Mouse (Mus musculus) liver, embryonic 13.5 days (tissue): ENCODE results near the gene Eml1. TPM values are rescaled to one million over a fixed set of nuclear protein-coding genes. Genes with fewer than 3 reads are reported as not detected.
A peak's percentile ranks its signal among the peaks of the same experiment; 100 is the strongest.

Experiments used
- ATAC-seq: fragments of 200-750 bp; cut with Nextera tagmentation; 2 replicates; pipeline ENCODE4 v1.8.0; 2017; ENCODE audit warnings: low read depth, mild to moderate bottlenecking, moderate number of reproducible peaks, moderate library complexity
- DNase-seq: peaks from one replicate; pipeline ENCODE4 v3.0.0; 2022
- H3K27ac ChIP-seq: fragments of 300-500 bp; sonication (generic); 2 replicates; pipeline ENCODE4 v1.5.1; 2015; ENCODE audit warnings: moderate library complexity, mild to moderate bottlenecking, inconsistent platforms
- H3K27me3 ChIP-seq: fragments of 300-500 bp; sonication (generic); 2 replicates; pipeline ENCODE4 v1.6.1; 2015; ENCODE audit warnings: mild to moderate bottlenecking, inconsistent platforms
- H3K36me3 ChIP-seq: fragments of 300-500 bp; sonication (generic); 2 replicates; pipeline ENCODE4 v1.6.1; 2015; ENCODE audit warnings: mild to moderate bottlenecking, inconsistent platforms
- H3K4me1 ChIP-seq: fragments of 300-500 bp; sonication (generic); replicated peaks from 2 replicates; pipeline ENCODE4 v1.6.1; 2015; ENCODE audit warnings: inconsistent platforms
- H3K4me2 ChIP-seq: fragments of 300-500 bp; sonication (generic); 2 replicates; pipeline ENCODE4 v1.6.1; 2015; ENCODE audit warnings: inconsistent platforms, mild to moderate bottlenecking, moderate library complexity
- H3K4me3 ChIP-seq: fragments of 300-500 bp; sonication (generic); replicated peaks from 2 replicates; pipeline ENCODE4 v1.5.1; 2015; ENCODE audit warnings: mild to moderate bottlenecking, inconsistent platforms
- H3K9ac ChIP-seq: fragments of 300-500 bp; sonication (generic); 2 replicates; pipeline ENCODE4 v1.6.1; 2015; ENCODE audit warnings: mild to moderate bottlenecking, inconsistent platforms
- H3K9me3 ChIP-seq: fragments of 300-500 bp; sonication (generic); replicated peaks from 2 replicates; pipeline ENCODE4 v1.6.1; 2016; ENCODE audit warnings: inconsistent platforms
- WGBS: fragments of 180-500 bp; shearing (Covaris S2); methylation state at CpG from one replicate; pipeline ENCODE4 v1.1.7; 2015; ENCODE audit not compliant: insufficient replicate concordance; 5-methylcytosine and 5-hydroxymethylcytosine counted together
- polyA plus RNA-seq: library from polyadenylated mRNA; unstranded; fragments of >200 nt; fragmentation: Nextera tagmentation; extraction: Ambion mirVana; gene quantifications from 2 replicates; pipeline ENCODE4 v1.2.1, GENCODE M21; 2015

The Eml1 gene
- polyA plus RNA-seq, 1 experiment from 2014 or later = 5.5 TPM

GRCm38 (mm10) chr12:108374689-108375088 is 3.9 kb downstream of the Eml1 start:
- DNase-seq = no peak
- no peak overlapping the region for H3K9ac ChIP-seq
- no peak overlapping the region for H3K4me2 ChIP-seq
- peaks cover 12% of the 10 kb centered on the region for H3K4me1 ChIP-seq
- no peaks in the 10 kb centered on the region for H3K9me3 ChIP-seq
- no peak for ATAC-seq
- H3K4me3 ChIP-seq = no peak overlapping the region
- no peaks in the 10 kb centered on the region for H3K36me3 ChIP-seq
- H3K27ac ChIP-seq = no peak overlapping the region
- no peaks in the 10 kb centered on the region for H3K27me3 ChIP-seq
- 67% methylated on average over 8 of the region's 8 CpGs for WGBS

- no peak for ATAC-seq
- Histone ChIP-seq H3K4me3 (no peak overlapping the region), H3K9me3 (no peaks in the 10 kb centered on the region), H3K4me2 (no peak overlapping the region), H3K9ac (no peak overlapping the region), H3K27ac (no peak overlapping the region), H3K4me1 (no peaks in the 10 kb centered on the region), H3K27me3 (no peaks in the 10 kb centered on the region), H3K36me3 (no peaks in the 10 kb centered on the region)
- no peak for DNase-seq
- WGBS = 77% methylated on average over 13 of the region's 13 CpGs
Observed at GRCm38 (mm10) chr12:108378379-108379133, 7.8 kb downstream of the Eml1 start.

- Histone ChIP-seq H3K27me3 (no peaks in the 10 kb centered on the region), H3K4me1 (no peaks in the 10 kb centered on the region), H3K9ac (no peak overlapping the region), H3K36me3 (no peaks in the 10 kb centered on the region), H3K4me2 (no peak overlapping the region), H3K4me3 (no peak overlapping the region), H3K9me3 (no peaks in the 10 kb centered on the region), H3K27ac (no peak overlapping the region)
- DNase-seq (no peak), ATAC-seq (no peak)
- WGBS = 73% methylated on average over 13 of the region's 13 CpGs
Observed at GRCm38 (mm10) chr12:108386476-108387232, 15.9 kb downstream of the Eml1 start.

GRCm38 (mm10) chr12:108389718-108390117 is 19.0 kb downstream of the Eml1 start:
- Histone ChIP-seq H3K27ac (no peak overlapping the region), H3K27me3 (no peaks in the 10 kb centered on the region), H3K36me3 (no peaks in the 10 kb centered on the region), H3K4me2 (no peak overlapping the region), H3K4me3 (no peak overlapping the region), H3K9ac (no peak overlapping the region), H3K4me1 (0 out of 2 replicates have a peak, but pooled peaks cover 4% of the 10 kb centered on the region), H3K9me3 (no peaks in the 10 kb centered on the region)
- no peak for ATAC-seq
- no peak for DNase-seq
- 48% methylated on average over 3 of the region's 3 CpGs for WGBS

GRCm38 (mm10) chr12:108392254-108393044 is 21.7 kb downstream of the Eml1 start:
- Histone ChIP-seq H3K4me2 (no peak overlapping the region), H3K27ac (no peak overlapping the region), H3K27me3 (no peaks in the 10 kb centered on the region), H3K4me1 (0 out of 2 replicates have a peak, but pooled peaks cover 4% of the 10 kb centered on the region), H3K9me3 (no peaks in the 10 kb centered on the region), H3K36me3 (no peaks in the 10 kb centered on the region), H3K9ac (no peak overlapping the region), H3K4me3 (no peak overlapping the region)
- DNase-seq (no peak), ATAC-seq (no peak)
- WGBS = 56% methylated on average over 12 of the region's 12 CpGs

GRCm38 (mm10) chr12:108393082-108393481 is 22.3 kb downstream of the Eml1 start:
- H3K27ac ChIP-seq = no peak overlapping the region
- DNase-seq = no peak
- H3K4me1 ChIP-seq = 0 out of 2 replicates have a peak, but pooled peaks cover 4% of the 10 kb centered on the region
- H3K9me3 ChIP-seq = no peaks in the 10 kb centered on the region
- WGBS = 75% methylated on average over 4 of the region's 4 CpGs
- no peak for ATAC-seq
- no peaks in the 10 kb centered on the region for H3K27me3 ChIP-seq
- H3K36me3 ChIP-seq = no peaks in the 10 kb centered on the region
- no peak overlapping the region for H3K4me3 ChIP-seq
- no peak overlapping the region for H3K4me2 ChIP-seq
- H3K9ac ChIP-seq = no peak overlapping the region

- H3K9me3 ChIP-seq = no peaks in the 10 kb centered on the region
- no peak overlapping the region for H3K9ac ChIP-seq
- no peaks in the 10 kb centered on the region for H3K36me3 ChIP-seq
- DNase-seq = no peak
- H3K27ac ChIP-seq = no peak overlapping the region
- peak; percentile 48; the same call in 1 of the 2 replicates for ATAC-seq
- H3K27me3 ChIP-seq = no peaks in the 10 kb centered on the region
- no peak overlapping the region for H3K4me2 ChIP-seq
- no peak overlapping the region for H3K4me3 ChIP-seq
- 54% methylated on average over 4 of the region's 4 CpGs for WGBS
- H3K4me1 ChIP-seq = 0 out of 2 replicates have a peak, but pooled peaks cover 4% of the 10 kb centered on the region
Observed at GRCm38 (mm10) chr12:108393637-108394036, 22.9 kb downstream of the Eml1 start.

- no peaks in the 10 kb centered on the region for H3K27me3 ChIP-seq
- H3K27ac ChIP-seq = no peak overlapping the region
- 0 out of 2 replicates have a peak, but pooled peaks cover 4% of the 10 kb centered on the region for H3K4me1 ChIP-seq
- H3K9ac ChIP-seq = no peak overlapping the region
- no peaks in the 10 kb centered on the region for H3K9me3 ChIP-seq
- H3K36me3 ChIP-seq = no peaks in the 10 kb centered on the region
- H3K4me2 ChIP-seq = no peak overlapping the region
- DNase-seq (no peak), ATAC-seq (no peak)
- no peak overlapping the region for H3K4me3 ChIP-seq
- WGBS = 65% methylated on average over 17 of the region's 17 CpGs
Observed at GRCm38 (mm10) chr12:108394534-108395284, 24.0 kb downstream of the Eml1 start.

- no peak overlapping the region for H3K27ac ChIP-seq
- ATAC-seq (no peak), DNase-seq (no peak)
- 0 out of 2 replicates have a peak, but pooled peaks cover 4% of the 10 kb centered on the region for H3K4me1 ChIP-seq
- no peak overlapping the region for H3K9ac ChIP-seq
- no peaks in the 10 kb centered on the region for H3K36me3 ChIP-seq
- 67% methylated on average over 6 of the region's 6 CpGs for WGBS
- no peak overlapping the region for H3K4me3 ChIP-seq
- no peaks in the 10 kb centered on the region for H3K27me3 ChIP-seq
- H3K9me3 ChIP-seq = no peaks in the 10 kb centered on the region
- H3K4me2 ChIP-seq = no peak overlapping the region
Observed at GRCm38 (mm10) chr12:108395285-108395660, 24.5 kb downstream of the Eml1 start.

GRCm38 (mm10) chr12:108396081-108396947 is 25.6 kb downstream of the Eml1 start:
- 64% methylated on average over 11 of the region's 11 CpGs for WGBS
- DNase-seq (no peak), ATAC-seq (no peak)
- H3K4me1 ChIP-seq = 0 out of 2 replicates have a peak, but pooled peaks cover 4% of the 10 kb centered on the region
- no peak overlapping the region for H3K4me2 ChIP-seq
- H3K9me3 ChIP-seq = no peaks in the 10 kb centered on the region
- H3K27ac ChIP-seq = no peak overlapping the region
- H3K27me3 ChIP-seq = no peaks in the 10 kb centered on the region
- H3K36me3 ChIP-seq = no peaks in the 10 kb centered on the region
- H3K4me3 ChIP-seq = no peak overlapping the region
- no peak overlapping the region for H3K9ac ChIP-seq
